Mouse (Mus musculus) bone marrow macrophage, adult 2 months (primary cell): ENCODE measurements around the gene Tspan9.

Experiments used
- CTCF ChIP-seq: IDR thresholded peaks from 2 replicates; pipeline ENCODE4 v1.5.1; 2012; ENCODE audit warnings: low read depth, mild to moderate bottlenecking, low read length, moderate library complexity
- POLR2A ChIP-seq: IDR thresholded peaks from 2 replicates; pipeline ENCODE4 v1.6.1; 2012; ENCODE audit warnings: mild to moderate bottlenecking, low read depth, low read length, borderline replicate concordance

- no peak for TF ChIP-seq POLR2A
- no peak for TF ChIP-seq CTCF
Measured at GRCm38 (mm10) chr6:128135459-128135858, 7.9 kb downstream of the Tspan9 start.
